Mouse (Mus musculus) hindbrain, embryonic 13.5 days (tissue): ENCODE data around the gene Ifna13. TPM values are rescaled to one million over a fixed set of nuclear protein-coding genes. Genes with fewer than 3 reads are reported as not detected.

Experiments used
- ATAC-seq: fragments of 200-750 bp; cut with Nextera tagmentation; 2 replicates; pipeline ENCODE4 v1.8.0; 2017; ENCODE audit warnings: moderate TSS enrichment; ENCODE audit not compliant: low FRiP score
- H3K27ac ChIP-seq: fragments of 300-500 bp; sonication (generic); 2 replicates; pipeline ENCODE4 v1.5.1; 2015; ENCODE audit warnings: inconsistent platforms, mild to moderate bottlenecking, moderate library complexity
- H3K27me3 ChIP-seq: fragments of 300-500 bp; sonication (generic); 2 replicates; pipeline ENCODE4 v1.6.1; 2015; ENCODE audit warnings: mild to moderate bottlenecking, inconsistent platforms
- H3K36me3 ChIP-seq: fragments of 300-500 bp; sonication (generic); 2 replicates; pipeline ENCODE4 v1.6.1; 2015; ENCODE audit warnings: mild to moderate bottlenecking, inconsistent platforms
- H3K4me1 ChIP-seq: fragments of 300-500 bp; sonication (generic); replicated peaks from 2 replicates; pipeline ENCODE4 v1.6.1; 2015; ENCODE audit warnings: inconsistent platforms
- H3K4me2 ChIP-seq: fragments of 300-500 bp; sonication (generic); 2 replicates; pipeline ENCODE4 v1.6.1; 2015; ENCODE audit warnings: inconsistent platforms, mild to moderate bottlenecking, moderate library complexity
- H3K4me3 ChIP-seq: fragments of 300-500 bp; sonication (generic); 2 replicates; pipeline ENCODE4 v1.5.1; 2015; ENCODE audit warnings: mild to moderate bottlenecking, inconsistent platforms
- H3K9ac ChIP-seq: fragments of 300-500 bp; sonication (generic); 2 replicates; pipeline ENCODE4 v1.6.1; 2015; ENCODE audit warnings: mild to moderate bottlenecking, inconsistent platforms
- H3K9me3 ChIP-seq: fragments of 300-500 bp; sonication (generic); 2 replicates; pipeline ENCODE4 v1.6.1; 2016; ENCODE audit warnings: inconsistent platforms
- WGBS: fragments of 180-500 bp; shearing (Covaris S2); methylation state at CpG from one replicate; pipeline ENCODE4 v1.1.7; 2015; 5-methylcytosine and 5-hydroxymethylcytosine counted together
- polyA plus RNA-seq: library from polyadenylated mRNA; unstranded; fragments of >200 nt; fragmentation: Nextera tagmentation; extraction: Ambion mirVana; gene quantifications from 2 replicates; pipeline ENCODE4 v1.2.1, GENCODE M21; 2015

Ifna13 gene
- polyA plus RNA-seq, 1 experiment from 2014 or later = not detected

DNA sequence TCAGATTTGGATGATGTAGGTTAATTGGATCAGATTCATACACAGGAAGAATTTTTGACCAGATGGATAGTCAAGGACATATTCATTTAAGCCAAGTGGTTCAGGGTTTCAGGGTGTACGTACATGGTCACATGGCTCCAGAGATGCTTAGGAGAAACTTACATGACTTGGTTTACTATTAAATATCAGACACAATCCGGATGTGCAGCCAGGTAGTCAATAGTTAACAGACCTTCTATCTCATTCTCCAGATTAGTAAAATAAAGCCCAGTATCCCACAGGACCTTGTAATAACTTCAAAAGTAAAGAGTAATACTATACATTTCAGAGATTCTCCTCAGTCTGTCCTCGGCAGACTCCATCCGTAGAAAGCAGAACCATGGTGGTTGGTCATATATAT is 9.9 kb downstream of the Ifna13 start, which contains the start of gene C87499:
Gene C87499 (minus strand): TSS at position 101 of the 400 bp plus-strand sequence.
- no peaks in the 10 kb centered on the region for H3K9me3 ChIP-seq
- ATAC-seq = no peak
- H3K4me2 ChIP-seq = no peak within 1 kb of the TSS
- no peak within 1 kb of the TSS for H3K4me3 ChIP-seq
- no peaks in the 10 kb centered on the region for H3K27me3 ChIP-seq
- no peaks in the 10 kb centered on the region for H3K4me1 ChIP-seq
- H3K36me3 ChIP-seq = no peaks in the 10 kb centered on the region
- WGBS = 96% methylated on average over 4 of the region's 4 CpGs
- no peak within 1 kb of the TSS for H3K27ac ChIP-seq
- H3K9ac ChIP-seq = no peak within 1 kb of the TSS

DNA sequence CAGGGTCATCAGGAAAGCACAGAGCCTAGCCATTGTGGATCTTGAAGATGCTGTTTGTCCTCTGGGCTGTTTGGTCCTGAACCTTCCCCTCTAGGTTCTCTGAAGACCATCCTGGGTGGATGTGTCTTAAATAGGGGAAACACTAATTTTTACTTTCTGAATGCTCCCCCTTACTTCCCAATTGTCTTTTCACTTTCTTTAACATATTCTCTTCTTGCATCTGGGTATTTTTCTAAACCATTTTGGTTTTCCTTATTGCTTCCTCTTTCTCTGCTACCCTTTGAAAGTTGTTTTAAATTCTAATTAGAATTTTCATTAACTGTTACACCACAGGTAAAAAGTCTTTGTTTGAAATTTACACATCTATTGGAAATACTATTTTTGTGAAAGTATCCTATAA is 41.0 kb downstream of the Ifna13 start, which contains the start of gene Ifna12:
Gene Ifna12 (minus strand): TSS at position 101 of the 400 bp plus-strand sequence.
- no peak within 1 kb of the TSS for H3K9ac ChIP-seq
- H3K36me3 ChIP-seq = no peaks in the 10 kb centered on the region
- H3K9me3 ChIP-seq = no peaks in the 10 kb centered on the region
- no peak within 1 kb of the TSS for H3K4me3 ChIP-seq
- no peaks in the 10 kb centered on the region for H3K27me3 ChIP-seq
- no peak within 1 kb of the TSS for H3K27ac ChIP-seq
- H3K4me1 ChIP-seq = no peaks in the 10 kb centered on the region
- no peak for ATAC-seq
- H3K4me2 ChIP-seq = no peak within 1 kb of the TSS

Other genes with a start within 250 kb of the Ifna13 start
- gene Hacd4, start 205.5 kb downstream of the Ifna13 start, polyA plus RNA-seq = 3.8 and 4.4 TPM in 2 replicates
- not detected in 2 replicates for gene Ifnb1, start 121.7 kb downstream of the Ifna13 start, polyA plus RNA-seq
- not detected in 2 replicates for gene Ifna15, start 86.2 kb downstream of the Ifna13 start, polyA plus RNA-seq
- not detected in 2 replicates for gene Ifna14, start 72.7 kb downstream of the Ifna13 start, polyA plus RNA-seq
- gene Ifna9, start 52.1 kb downstream of the Ifna13 start, polyA plus RNA-seq = not detected in 2 replicates
- gene Ifna12, start 41.1 kb downstream of the Ifna13 start, polyA plus RNA-seq = not detected in 2 replicates
- not detected in 2 replicates for gene C87499, start 10.0 kb downstream of the Ifna13 start, polyA plus RNA-seq
- not detected in 2 replicates for gene Ifna16, start 32.5 kb upstream of the Ifna13 start, polyA plus RNA-seq
- gene Ifna2, start 39.5 kb upstream of the Ifna13 start, polyA plus RNA-seq = not detected in 2 replicates
- not detected in 2 replicates for gene Ifnab, start 46.9 kb upstream of the Ifna13 start, polyA plus RNA-seq
- 1.6 and 2.6 TPM in 2 replicates for gene Gm26566, start 77.3 kb upstream of the Ifna13 start, polyA plus RNA-seq
- 129 and 130 TPM in 2 replicates for gene Klhl9, start 78.0 kb upstream of the Ifna13 start, polyA plus RNA-seq
- not detected in 2 replicates for gene Gm13271, start 110.4 kb upstream of the Ifna13 start, polyA plus RNA-seq
- gene Gm13283, start 115.7 kb upstream of the Ifna13 start, polyA plus RNA-seq = 0.22 TPM in 1 of 2 replicates, not detected in the other
- 0.22 TPM in 1 of 2 replicates, not detected in the other for gene Gm13290, start 129.4 kb upstream of the Ifna13 start, polyA plus RNA-seq
- not detected in 2 replicates for gene Gm13289, start 132.5 kb upstream of the Ifna13 start, polyA plus RNA-seq
- not detected in 2 replicates for gene Gm13272, start 135.4 kb upstream of the Ifna13 start, polyA plus RNA-seq
- not detected in 2 replicates for gene Ifnz, start 137.7 kb upstream of the Ifna13 start, polyA plus RNA-seq
- gene Gm13276, start 141.2 kb upstream of the Ifna13 start, polyA plus RNA-seq = not detected in 2 replicates
- gene Gm13277, start 144.2 kb upstream of the Ifna13 start, polyA plus RNA-seq = not detected in 2 replicates
- not detected in 2 replicates for gene Gm13278, start 147.1 kb upstream of the Ifna13 start, polyA plus RNA-seq
- not detected in 2 replicates for gene Gm13275, start 150.0 kb upstream of the Ifna13 start, polyA plus RNA-seq
- not detected in 2 replicates for gene Gm13279, start 152.9 kb upstream of the Ifna13 start, polyA plus RNA-seq
- gene Gm13285, start 155.2 kb upstream of the Ifna13 start, polyA plus RNA-seq = not detected in 2 replicates
- not detected in 2 replicates for gene Gm13287, start 158.8 kb upstream of the Ifna13 start, polyA plus RNA-seq
- not detected in 2 replicates for gene Gm13288, start 161.1 kb upstream of the Ifna13 start, polyA plus RNA-seq
- not detected in 2 replicates for gene Ifna7, start 171.8 kb upstream of the Ifna13 start, polyA plus RNA-seq
- gene Ifna11, start 175.5 kb upstream of the Ifna13 start, polyA plus RNA-seq = not detected in 2 replicates
- not detected in 2 replicates for gene Ifna6, start 183.0 kb upstream of the Ifna13 start, polyA plus RNA-seq
- not detected in 2 replicates for gene Ifna5, start 191.1 kb upstream of the Ifna13 start, polyA plus RNA-seq
- gene Ifna4, start 197.4 kb upstream of the Ifna13 start, polyA plus RNA-seq = not detected in 2 replicates
- gene Ifna1, start 205.6 kb upstream of the Ifna13 start, polyA plus RNA-seq = not detected in 2 replicates
- gene Ifne, start 235.7 kb upstream of the Ifna13 start, polyA plus RNA-seq = not detected in 2 replicates